Mouse (Mus musculus) heart, adult 2 months (tissue): ENCODE measurements around the gene Khdc1c.

Experiments
- CTCF ChIP-seq: fragments of 200-600 bp; IDR thresholded peaks from 2 replicates; pipeline ENCODE4 v1.8.1; 2022; ENCODE audit warnings: antibody characterized with exemption, mild to moderate bottlenecking, moderate library complexity
- EP300 ChIP-seq: fragments of 200-500 bp; IDR thresholded peaks from 2 replicates; pipeline ENCODE4 v1.6.1; 2011; ENCODE audit warnings: low read depth, low read length, control low read depth; ENCODE audit not compliant: insufficient read depth

DNA sequence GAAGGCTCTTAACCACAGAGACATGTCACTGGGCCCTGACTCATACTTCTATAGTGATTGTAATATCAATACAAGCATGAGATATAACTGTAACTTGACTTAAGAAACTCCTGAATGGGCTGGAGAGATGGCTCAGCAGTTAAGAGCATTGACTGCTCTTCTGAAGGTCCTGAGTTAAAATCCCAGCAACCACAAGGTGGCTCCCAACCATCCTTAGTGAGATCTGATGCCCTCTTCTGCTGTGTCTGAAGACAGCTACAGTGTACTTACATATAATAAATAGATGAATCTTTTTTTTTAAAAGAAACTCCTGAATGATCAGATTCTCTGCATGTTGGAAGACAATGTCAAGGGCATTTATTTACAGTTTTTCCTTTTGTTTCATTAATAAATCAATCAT is 51.2 kb downstream of the Khdc1c start:
- TF ChIP-seq CTCF (peak; percentile 52), EP300 (no peak)
